Mouse (Mus musculus): ENCODE measurements around the gene Syngap1.

Syngap1 gene

GRCm38 (mm10) chr17:26995562-26995961 lies 54.5 kb downstream of the Syngap1 start:
- no peak for DNase-seq

GRCm38 (mm10) chr17:26997661-26998060 lies 56.6 kb downstream of the Syngap1 start:
- DNase-seq: no peak

GRCm38 (mm10) chr17:26998283-26998682 lies 57.2 kb downstream of the Syngap1 start:
- DNase-seq: no peak

GRCm38 (mm10) chr17:26999996-27000395 lies 58.9 kb downstream of the Syngap1 start:
- DNase-seq: peak in 1 of 2 experiments; percentile 62

DNA sequence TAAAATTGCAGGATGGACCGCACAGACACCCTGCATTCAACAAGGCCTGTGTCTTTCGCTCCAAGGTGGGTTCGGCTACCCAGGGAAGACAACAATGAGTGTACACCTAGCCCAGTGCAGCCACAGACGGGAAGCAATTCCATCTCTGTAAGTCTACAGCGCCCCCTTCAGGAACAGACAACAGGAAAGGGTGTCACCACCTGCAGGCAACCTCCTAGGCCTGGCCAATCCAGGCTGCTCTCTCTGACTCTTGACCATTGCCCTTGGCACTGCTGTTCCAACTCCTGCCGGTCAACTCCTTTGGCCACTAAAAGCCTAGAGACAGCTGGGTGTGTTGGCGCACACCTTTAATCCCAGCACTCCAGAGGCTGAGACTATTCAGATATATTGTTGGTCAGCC lies 60.1 kb downstream of the Syngap1 start:
- peak in 1 of 2 experiments; percentile 50 for DNase-seq

DNA sequence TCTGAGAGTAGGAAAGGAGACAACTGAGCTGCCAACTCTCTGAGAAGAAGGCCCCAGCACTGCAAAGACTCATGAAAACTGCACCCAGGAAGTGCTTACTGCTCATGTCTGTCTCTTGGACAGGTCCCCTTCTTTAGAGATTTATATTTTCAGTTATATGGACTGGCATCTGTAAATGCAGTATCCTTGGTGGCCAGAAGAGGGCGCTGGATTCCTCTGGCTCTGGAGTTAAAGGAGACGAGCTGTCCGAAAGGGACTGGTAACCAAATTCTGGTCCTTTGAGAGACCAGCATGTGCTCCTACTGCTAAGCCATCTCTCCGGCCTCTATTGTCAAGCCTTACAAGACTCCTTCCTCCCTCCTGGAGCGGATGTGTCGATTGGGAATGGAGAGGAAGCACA lies 60.8 kb downstream of the Syngap1 start:
- no peak for DNase-seq

- DNase-seq: no peak
Observed at GRCm38 (mm10) chr17:27004431-27004830, 63.4 kb downstream of the Syngap1 start.

- DNase-seq: no peak
Observed at GRCm38 (mm10) chr17:27004903-27005485, 63.9 kb downstream of the Syngap1 start.

DNA sequence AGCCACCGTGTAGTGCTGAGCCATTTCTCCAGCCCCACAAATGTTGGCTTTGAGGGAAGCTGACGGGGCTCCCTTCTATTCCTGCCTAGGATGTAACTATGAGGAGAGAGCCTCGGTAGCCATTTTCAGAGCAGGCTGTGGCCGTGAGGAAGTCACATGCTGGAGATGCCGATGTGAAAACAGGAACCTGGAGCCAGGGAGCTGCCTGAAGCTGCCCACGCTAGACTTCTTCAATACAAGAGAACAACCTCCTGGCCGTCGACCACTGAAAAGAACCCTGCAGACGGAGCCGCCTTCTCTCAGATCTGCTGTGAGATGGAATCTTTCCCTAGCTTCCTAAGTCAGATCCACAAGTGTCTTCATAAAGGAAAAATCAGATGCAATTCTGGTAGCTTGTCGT lies 64.6 kb downstream of the Syngap1 start:
- no peak for DNase-seq

DNA sequence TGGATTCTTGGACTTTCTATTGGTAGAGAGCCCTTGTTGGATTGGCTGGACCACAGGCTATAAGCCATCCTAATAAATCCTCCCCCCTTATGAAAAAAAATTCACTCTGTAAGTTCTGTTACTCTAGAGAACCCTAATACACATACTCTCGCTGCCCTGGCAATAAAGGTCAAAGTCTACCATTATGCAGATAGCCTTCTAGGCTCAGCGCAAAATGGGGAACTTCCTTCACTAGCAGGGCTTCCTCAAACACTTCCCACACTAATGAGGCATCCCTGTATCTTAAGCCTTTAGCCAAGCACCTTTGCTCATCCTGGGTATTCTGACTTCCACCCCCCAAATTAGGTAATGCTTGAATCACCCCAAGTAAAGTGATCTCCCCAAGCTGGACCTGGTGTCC lies 67.2 kb downstream of the Syngap1 start:
- DNase-seq: no peak

- no peak for DNase-seq
Observed at GRCm38 (mm10) chr17:27011167-27011566, 70.1 kb downstream of the Syngap1 start.

GRCm38 (mm10) chr17:27011998-27012672 lies 71.1 kb downstream of the Syngap1 start:
- peak; percentile 42 to 69 for DNase-seq

DNA sequence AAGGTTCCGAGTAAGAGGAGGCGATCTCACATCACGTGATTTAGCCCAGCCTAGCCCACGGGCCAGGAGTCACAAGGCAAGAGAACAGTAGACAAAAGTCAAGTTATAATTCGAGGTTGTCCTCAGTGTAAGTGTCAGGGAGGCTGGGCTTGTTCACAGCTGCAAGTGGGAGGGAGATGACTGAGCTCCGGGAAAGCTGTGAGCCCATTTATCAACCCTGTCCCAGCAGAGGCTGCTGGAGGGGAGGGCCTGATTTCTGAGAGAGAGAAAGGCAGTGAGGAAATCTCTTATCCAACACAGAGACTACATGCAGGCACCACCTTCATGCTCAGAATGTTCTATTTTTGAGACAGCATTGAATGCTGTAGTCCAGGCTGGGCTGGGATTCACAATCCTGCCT lies 71.9 kb downstream of the Syngap1 start:
- no peak for DNase-seq

DNA sequence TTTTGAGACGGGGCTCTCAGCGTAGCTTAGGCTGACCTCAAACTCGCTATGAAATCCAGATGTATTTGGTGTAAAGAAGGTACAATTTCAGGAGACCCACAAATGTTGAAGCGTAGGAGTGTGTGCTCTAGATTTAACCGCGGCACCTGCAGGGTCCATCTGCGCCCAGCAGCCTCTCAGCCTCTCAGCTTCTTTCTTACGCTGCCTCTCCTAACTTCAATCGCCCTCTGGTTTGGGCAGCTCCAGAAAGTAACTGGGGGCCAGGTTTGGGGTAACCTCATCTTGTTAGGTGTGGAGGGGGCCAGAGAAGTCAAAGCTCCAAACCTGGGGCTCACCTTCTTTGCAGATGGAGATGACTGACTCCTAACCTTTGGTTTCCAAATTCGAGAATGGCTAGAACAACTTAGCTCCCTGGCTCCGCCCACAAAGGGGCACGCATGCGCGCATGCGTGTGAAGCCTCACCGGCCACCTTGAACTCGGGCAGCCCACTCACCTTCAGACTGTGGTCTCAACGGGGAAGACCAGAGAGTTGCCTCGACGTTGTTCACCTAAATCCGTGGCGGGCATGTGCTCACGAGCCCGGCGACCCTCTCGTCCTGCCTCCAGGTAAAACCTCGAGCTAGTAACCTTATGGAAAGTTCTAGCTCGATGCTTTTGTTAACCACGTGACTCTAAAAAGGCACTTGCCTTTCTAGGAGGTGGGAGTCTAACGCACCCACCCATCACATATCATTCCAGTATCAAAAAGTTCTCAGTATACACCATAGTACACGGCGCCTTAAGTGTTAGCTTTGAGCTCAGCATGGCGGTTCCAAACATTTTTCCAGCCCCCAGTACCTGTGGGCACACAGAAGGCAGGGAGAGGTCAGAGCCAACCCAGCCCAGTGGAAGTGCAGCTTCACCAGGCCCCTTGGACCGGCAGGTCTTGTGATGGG lies 76.8 kb downstream of the Syngap1 start:
- peak; percentile 78 to 84 for DNase-seq

- DNase-seq: no peak
Observed at GRCm38 (mm10) chr17:27018555-27019196, 77.6 kb downstream of the Syngap1 start.

DNA sequence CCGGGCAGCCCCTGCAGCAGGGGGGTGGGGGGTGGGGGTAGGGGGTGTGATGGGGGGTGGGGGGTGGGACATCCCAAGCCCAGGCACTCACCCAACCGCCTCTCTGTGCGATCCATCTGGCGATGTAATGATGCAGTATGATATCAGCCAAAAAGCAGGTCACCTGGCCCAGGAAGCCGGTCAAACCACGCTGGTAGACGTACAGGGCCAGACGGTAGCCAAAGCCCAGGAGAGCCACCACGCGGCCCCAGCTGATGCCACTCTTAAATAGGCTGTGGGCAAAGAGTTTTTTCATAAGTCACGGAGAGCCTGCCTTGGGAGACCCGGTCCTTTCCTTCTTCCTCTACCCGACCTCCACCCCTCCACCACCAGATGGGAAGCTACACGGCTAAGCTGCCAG lies 80.0 kb downstream of the Syngap1 start:
- no peak for DNase-seq

DNA sequence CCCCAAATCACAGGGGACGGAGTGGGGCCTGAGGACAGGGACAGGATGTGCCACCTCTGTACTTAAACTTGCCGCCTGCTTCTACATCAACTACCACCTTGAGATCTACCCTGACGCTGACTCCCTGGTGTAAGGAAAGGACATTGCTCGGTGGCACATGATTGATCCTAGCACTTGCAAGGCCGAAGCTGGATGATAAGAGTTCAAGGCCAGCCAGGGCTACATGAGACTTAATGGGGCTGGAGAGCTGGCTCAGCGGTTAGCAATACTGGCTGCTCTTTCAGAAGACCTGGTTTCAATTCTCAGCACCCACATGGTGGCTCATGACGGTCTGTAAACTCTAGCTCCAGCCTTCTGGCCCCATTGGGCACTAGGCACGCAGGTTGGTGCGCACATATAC lies 80.7 kb downstream of the Syngap1 start:
- no peak for DNase-seq

Data from thymus, adult 18-20 months (tissue).